Mouse (Mus musculus) limb, embryonic 10.5 days (tissue): ENCODE measurements around the gene Ppp4r4. TPM values are rescaled to one million over a fixed set of nuclear protein-coding genes. Genes with fewer than 3 reads are reported as not detected.
A peak's percentile ranks its signal among the peaks of the same experiment; 100 is the strongest.

ENCODE experiments used
- DNase-seq: peaks from one replicate; pipeline ENCODE4 v3.0.0-alpha.2; 2017; ENCODE audit warnings: low spot score
- H3K27ac ChIP-seq: fragments of 300-500 bp; sonication (generic); 2 replicates; pipeline ENCODE4 v1.5.1; 2016; ENCODE audit warnings: mild to moderate bottlenecking
- H3K27me3 ChIP-seq: fragments of 300-500 bp; sonication (generic); 2 replicates; pipeline ENCODE4 v1.6.1; 2016; ENCODE audit warnings: low read depth, mild to moderate bottlenecking; ENCODE audit not compliant: poor library complexity, severe bottlenecking
- H3K36me3 ChIP-seq: fragments of 300-500 bp; sonication (generic); 2 replicates; pipeline ENCODE4 v1.6.1; 2016; ENCODE audit warnings: mild to moderate bottlenecking, moderate library complexity
- H3K4me1 ChIP-seq: fragments of 300-500 bp; sonication (generic); 2 replicates; pipeline ENCODE4 v1.6.1; 2016
- H3K4me3 ChIP-seq: fragments of 300-500 bp; sonication (generic); 2 replicates; pipeline ENCODE4 v1.5.1; 2016; ENCODE audit warnings: mild to moderate bottlenecking, moderate library complexity
- H3K9me3 ChIP-seq: fragments of 300-500 bp; sonication (generic); replicated peaks from 2 replicates; pipeline ENCODE4 v1.6.1; 2016; ENCODE audit warnings: mild to moderate bottlenecking
- WGBS: fragments of 180-500 bp; shearing (Covaris S2); methylation state at CpG from one replicate; pipeline ENCODE4 v1.1.7; 2016; 5-methylcytosine and 5-hydroxymethylcytosine counted together
- polyA plus RNA-seq: library from polyadenylated mRNA; unstranded; fragments of >200 nt; fragmentation: Nextera tagmentation; extraction: Ambion mirVana; gene quantifications from 2 replicates; pipeline ENCODE4 v1.2.1, GENCODE M21; 2016

Gene Ppp4r4
- polyA plus RNA-seq, 1 experiment from 2014 or later = 1.9 TPM

DNA sequence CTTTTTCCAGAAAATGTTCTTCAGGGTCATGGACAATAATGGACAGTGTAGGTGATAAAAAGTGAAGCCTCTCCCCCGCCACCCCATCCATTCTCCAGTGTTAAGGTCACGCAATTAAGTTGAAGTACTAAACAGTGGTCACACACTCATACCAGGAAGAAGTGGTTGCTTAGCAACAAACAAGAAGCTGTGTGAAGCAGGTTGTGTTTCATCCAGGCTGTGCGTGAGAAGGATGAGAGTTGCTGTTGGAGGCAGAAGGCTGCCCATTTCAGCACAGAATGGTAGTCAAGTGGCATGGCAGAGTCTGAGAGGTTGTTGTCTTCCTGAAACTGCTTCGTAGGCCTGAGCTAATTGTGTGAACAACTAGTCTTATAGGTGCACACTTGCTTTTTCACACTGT lies 23.7 kb upstream of the Ppp4r4 start:
- Histone ChIP-seq H3K27me3 (no peaks in the 10 kb centered on the region), H3K36me3 (no peaks in the 10 kb centered on the region), H3K27ac (no peak overlapping the region), H3K4me1 (no peaks in the 10 kb centered on the region), H3K4me3 (no peak overlapping the region), H3K9me3 (no peaks in the 10 kb centered on the region)
- DNase-seq = no peak
- WGBS = 88% methylated on average over 4 of the region's 4 CpGs

DNA sequence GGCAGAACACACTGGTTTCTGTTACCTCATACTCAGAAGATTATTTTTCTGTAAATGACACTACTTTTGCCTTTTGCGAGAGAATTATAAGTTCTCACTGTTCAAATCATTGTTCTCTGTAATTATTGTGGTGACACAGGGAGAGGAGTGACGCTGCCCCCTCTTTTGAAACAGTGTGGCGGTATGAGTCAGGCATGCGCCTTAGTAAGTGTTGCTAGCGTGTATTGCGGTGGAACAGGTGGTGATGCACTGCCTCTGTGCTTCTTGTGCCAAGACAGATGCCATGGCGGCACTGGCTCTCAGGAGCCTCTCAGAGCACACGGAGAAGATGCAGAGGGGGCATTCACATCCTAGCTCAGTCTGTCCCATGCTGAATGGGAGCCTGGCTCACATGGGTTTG lies 22.2 kb upstream of the Ppp4r4 start:
- no peak for DNase-seq
- Histone ChIP-seq H3K9me3 (no peaks in the 10 kb centered on the region), H3K36me3 (no peaks in the 10 kb centered on the region), H3K4me1 (no peaks in the 10 kb centered on the region), H3K27ac (no peak overlapping the region), H3K27me3 (no peaks in the 10 kb centered on the region), H3K4me3 (no peak overlapping the region)
- 92% methylated on average over 8 of the region's 8 CpGs for WGBS

- DNase-seq = no peak
- H3K27me3 ChIP-seq = no peaks in the 10 kb centered on the region
- no peak overlapping the region for H3K4me3 ChIP-seq
- H3K9me3 ChIP-seq = no peaks in the 10 kb centered on the region
- 38% methylated on average over 2 of the region's 2 CpGs for WGBS
- H3K36me3 ChIP-seq = no peaks in the 10 kb centered on the region
- H3K4me1 ChIP-seq = no peaks in the 10 kb centered on the region
- no peak overlapping the region for H3K27ac ChIP-seq
Measured at GRCm38 (mm10) chr12:103511586-103511985, 20.5 kb upstream of the Ppp4r4 start.

GRCm38 (mm10) chr12:103513039-103513438 lies 19.0 kb upstream of the Ppp4r4 start:
- no peaks in the 10 kb centered on the region for H3K4me1 ChIP-seq
- no peak overlapping the region for H3K27ac ChIP-seq
- H3K9me3 ChIP-seq = no peaks in the 10 kb centered on the region
- 81% methylated on average over 2 of the region's 2 CpGs for WGBS
- no peak for DNase-seq
- H3K36me3 ChIP-seq = no peaks in the 10 kb centered on the region
- no peak overlapping the region for H3K4me3 ChIP-seq
- H3K27me3 ChIP-seq = no peaks in the 10 kb centered on the region

DNA sequence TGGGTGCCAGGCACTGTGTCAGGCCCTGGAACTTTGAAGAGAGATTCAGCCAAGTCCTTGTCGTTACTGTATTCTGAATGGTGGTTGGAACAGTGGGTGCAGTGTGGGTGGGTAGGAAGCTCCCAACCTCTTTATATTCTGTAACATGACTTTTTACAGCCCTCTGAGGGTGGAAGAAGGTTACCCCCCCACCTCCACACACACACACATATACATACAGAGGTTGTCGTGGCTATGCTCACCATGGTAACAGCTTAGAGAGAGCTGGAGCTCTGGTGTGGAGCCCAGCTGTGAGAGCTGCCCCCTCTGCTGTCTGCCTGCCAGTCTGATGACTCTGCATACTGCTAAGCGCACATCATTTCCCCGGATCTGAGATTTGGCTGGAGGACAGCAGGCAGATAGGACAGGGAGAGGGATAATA lies 18.6 kb upstream of the Ppp4r4 start:
- H3K36me3 ChIP-seq = no peaks in the 10 kb centered on the region
- no peaks in the 10 kb centered on the region for H3K9me3 ChIP-seq
- H3K27ac ChIP-seq = no peak overlapping the region
- H3K27me3 ChIP-seq = no peaks in the 10 kb centered on the region
- WGBS = 61% methylated on average over 4 of the region's 4 CpGs
- no peak overlapping the region for H3K4me3 ChIP-seq
- no peak for DNase-seq
- H3K4me1 ChIP-seq = no peaks in the 10 kb centered on the region

GRCm38 (mm10) chr12:103514354-103514753 lies 17.7 kb upstream of the Ppp4r4 start:
- WGBS = 72% methylated on average over 3 of the region's 3 CpGs

GRCm38 (mm10) chr12:103515638-103516037 lies 16.4 kb upstream of the Ppp4r4 start:
- Histone ChIP-seq H3K27ac (no peak overlapping the region), H3K9me3 (no peaks in the 10 kb centered on the region), H3K36me3 (no peaks in the 10 kb centered on the region), H3K4me3 (no peak overlapping the region), H3K27me3 (no peaks in the 10 kb centered on the region), H3K4me1 (no peaks in the 10 kb centered on the region)
- WGBS = 89% methylated on average over 4 of the region's 4 CpGs
- DNase-seq = no peak

More at GRCm38 (mm10) chr12:103514354-103514753, 17.7 kb upstream of the Ppp4r4 start:
- DNase-seq = no peak
- no peaks in the 10 kb centered on the region for H3K27me3 ChIP-seq
- no peak overlapping the region for H3K27ac ChIP-seq
- no peak overlapping the region for H3K4me3 ChIP-seq
- no peaks in the 10 kb centered on the region for H3K4me1 ChIP-seq
- no peaks in the 10 kb centered on the region for H3K36me3 ChIP-seq
- no peaks in the 10 kb centered on the region for H3K9me3 ChIP-seq

GRCm38 (mm10) chr12:103518640-103519039 lies 13.4 kb upstream of the Ppp4r4 start:
- no peak for DNase-seq
- no peaks in the 10 kb centered on the region for H3K27me3 ChIP-seq
- no peaks in the 10 kb centered on the region for H3K4me1 ChIP-seq
- no peaks in the 10 kb centered on the region for H3K36me3 ChIP-seq
- 95% methylated on average over 6 of the region's 6 CpGs for WGBS
- no peak overlapping the region for H3K27ac ChIP-seq
- no peaks in the 10 kb centered on the region for H3K9me3 ChIP-seq
- no peak overlapping the region for H3K4me3 ChIP-seq

GRCm38 (mm10) chr12:103530596-103530995 lies 1.5 kb upstream of the Ppp4r4 start:
- H3K9me3 ChIP-seq = no peaks in the 10 kb centered on the region
- H3K27ac ChIP-seq = no peak overlapping the region
- H3K4me3 ChIP-seq = no peak overlapping the region
- peaks cover 18% of the 10 kb centered on the region for H3K27me3 ChIP-seq
- no peaks in the 10 kb centered on the region for H3K36me3 ChIP-seq
- DNase-seq = no peak
- 76% methylated on average over 2 of the region's 2 CpGs for WGBS
- H3K4me1 ChIP-seq = peaks cover 17% of the 10 kb centered on the region

DNA sequence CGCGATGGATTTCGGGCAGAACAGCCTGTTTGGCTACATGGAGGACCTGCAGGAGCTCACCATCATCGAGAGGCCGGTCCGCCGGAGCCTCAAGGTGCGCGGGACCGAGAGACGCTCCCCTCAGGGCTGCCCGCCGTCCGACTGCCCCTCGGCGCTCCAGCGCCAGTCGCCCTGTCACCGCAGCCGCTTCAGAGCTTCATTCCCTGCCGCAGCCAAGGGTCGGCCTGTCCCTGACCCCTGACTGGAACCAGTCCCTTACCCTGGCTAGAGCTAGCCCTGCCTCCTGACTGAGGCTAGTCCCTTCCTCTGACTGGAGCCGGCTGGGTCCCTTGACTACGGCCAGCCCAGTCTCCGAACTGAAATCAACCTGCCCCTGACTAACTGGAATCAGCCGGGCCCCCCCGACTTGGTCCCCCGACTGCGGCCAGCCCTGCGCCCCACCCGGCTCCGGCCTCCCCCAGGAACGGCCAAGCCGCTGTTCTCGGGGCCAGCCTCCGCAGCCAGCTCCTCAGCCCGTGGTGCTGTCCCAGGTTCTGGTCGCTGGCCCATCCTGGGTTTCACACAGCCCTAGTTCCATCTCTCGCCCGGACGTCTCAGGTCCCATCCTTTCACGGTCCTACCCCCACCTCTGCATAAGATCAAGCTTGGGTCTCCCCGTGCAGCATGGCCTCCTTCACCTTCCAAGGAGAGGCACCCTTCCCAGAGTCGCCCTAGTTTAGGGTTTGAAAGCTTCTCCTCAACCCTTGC lies 739 bp downstream of the Ppp4r4 start:
- no peaks in the 10 kb centered on the region for H3K36me3 ChIP-seq
- WGBS = 1% methylated on average over 44 of the region's 44 CpGs
- peak; percentile 62 for DNase-seq
- peaks cover 18% of the 10 kb centered on the region for H3K27me3 ChIP-seq
- no peaks in the 10 kb centered on the region for H3K9me3 ChIP-seq
- H3K4me1 ChIP-seq = peaks cover 17% of the 10 kb centered on the region
- peak overlapping the region; percentile 73 for H3K4me3 ChIP-seq
- peak overlapping the region; percentile 84 for H3K27ac ChIP-seq

GRCm38 (mm10) chr12:103540429-103540828 lies 8.3 kb downstream of the Ppp4r4 start:
- H3K36me3 ChIP-seq = no peaks in the 10 kb centered on the region
- H3K27me3 ChIP-seq = no peaks in the 10 kb centered on the region
- H3K27ac ChIP-seq = no peak overlapping the region
- no peak overlapping the region for H3K4me3 ChIP-seq
- no peaks in the 10 kb centered on the region for H3K9me3 ChIP-seq
- 85% methylated on average over 4 of the region's 4 CpGs for WGBS
- DNase-seq = no peak
- no peaks in the 10 kb centered on the region for H3K4me1 ChIP-seq

- Histone ChIP-seq H3K4me3 (no peak overlapping the region), H3K27me3 (no peaks in the 10 kb centered on the region), H3K4me1 (no peaks in the 10 kb centered on the region), H3K27ac (no peak overlapping the region), H3K36me3 (no peaks in the 10 kb centered on the region), H3K9me3 (no peaks in the 10 kb centered on the region)
- DNase-seq = no peak
- WGBS = 88% methylated on average over 2 of the region's 2 CpGs
Measured at GRCm38 (mm10) chr12:103543351-103543750, 11.3 kb downstream of the Ppp4r4 start.

DNA sequence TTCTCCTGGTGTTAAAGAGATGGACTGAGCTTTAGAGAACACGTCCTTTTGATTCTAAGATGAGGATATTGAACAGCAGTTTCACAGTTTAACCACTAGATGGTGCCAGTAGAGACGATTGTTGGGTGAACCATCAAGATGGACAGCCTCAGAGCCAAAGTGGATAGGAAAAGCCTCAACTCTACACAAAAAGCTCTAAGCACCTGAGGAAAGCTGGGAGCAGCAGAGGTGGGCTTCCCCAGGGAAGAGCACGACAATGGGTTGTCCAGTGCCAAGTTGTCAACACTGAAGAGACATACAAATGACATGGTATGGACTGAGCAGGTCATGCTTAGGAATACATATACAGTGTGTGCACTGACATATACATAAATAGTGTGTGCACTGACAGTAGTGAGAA lies 12.1 kb downstream of the Ppp4r4 start:
- Histone ChIP-seq H3K27ac (no peak overlapping the region), H3K4me3 (no peak overlapping the region), H3K27me3 (no peaks in the 10 kb centered on the region), H3K9me3 (no peaks in the 10 kb centered on the region), H3K36me3 (no peaks in the 10 kb centered on the region), H3K4me1 (no peaks in the 10 kb centered on the region)
- WGBS = 12% methylated on average over 3 of the region's 3 CpGs
- DNase-seq = no peak

DNA sequence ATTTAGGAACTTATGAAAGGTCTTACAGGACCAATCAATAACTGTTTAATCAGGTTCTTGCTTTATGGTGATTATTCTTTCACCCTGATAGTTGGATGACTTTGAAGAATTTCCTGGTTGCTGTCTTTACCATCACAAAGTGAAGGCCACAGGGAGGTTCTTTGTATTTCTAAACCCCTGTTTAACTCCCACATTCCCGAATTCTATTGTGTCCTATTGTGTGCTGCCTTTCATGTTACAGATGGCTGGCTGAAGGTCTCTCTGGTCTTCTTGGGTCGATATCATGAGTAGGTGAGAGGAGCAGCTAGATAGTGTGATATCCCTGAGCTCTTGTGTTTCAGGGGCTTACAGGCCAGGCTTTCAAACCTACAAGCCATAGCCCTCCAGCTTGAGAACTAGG lies 15.4 kb downstream of the Ppp4r4 start:
- 38% methylated on average over 2 of the region's 2 CpGs for WGBS
- no peaks in the 10 kb centered on the region for H3K4me1 ChIP-seq
- H3K9me3 ChIP-seq = no peaks in the 10 kb centered on the region
- no peak for DNase-seq
- no peak overlapping the region for H3K27ac ChIP-seq
- no peak overlapping the region for H3K4me3 ChIP-seq
- no peaks in the 10 kb centered on the region for H3K36me3 ChIP-seq
- H3K27me3 ChIP-seq = no peaks in the 10 kb centered on the region
